Mouse (Mus musculus) forebrain, postnatal 0 days (tissue): Measurements from ENCODE around the gene Tial1. TPM values are rescaled to one million over a fixed set of nuclear protein-coding genes. Genes with fewer than 3 reads are reported as not detected.

Experiments
- ATAC-seq: fragments of 200-750 bp; cut with Nextera tagmentation; 2 replicates; pipeline ENCODE4 v1.8.0; 2017; ENCODE audit warnings: mild to moderate bottlenecking, moderate library complexity
- DNase-seq: peaks from one replicate; pipeline ENCODE4 v3.0.0-alpha.2; 2015
- H3K27ac ChIP-seq: fragments of 300-500 bp; sonication (generic); 2 replicates; pipeline ENCODE4 v1.5.1; 2014; ENCODE audit warnings: low read depth, mild to moderate bottlenecking, antibody characterized with exemption, low read length, moderate library complexity, mixed read lengths
- H3K27me3 ChIP-seq: fragments of 300-500 bp; sonication (generic); 2 replicates; pipeline ENCODE4 v1.6.1; 2014; ENCODE audit warnings: mild to moderate bottlenecking, low read length, mixed read lengths; ENCODE audit not compliant: insufficient read depth
- H3K36me3 ChIP-seq: fragments of 300-500 bp; sonication (generic); 2 replicates; pipeline ENCODE4 v1.6.1; 2014; ENCODE audit warnings: mild to moderate bottlenecking, moderate library complexity; ENCODE audit not compliant: insufficient read depth
- H3K4me1 ChIP-seq: fragments of 300-500 bp; sonication (generic); 2 replicates; pipeline ENCODE4 v1.6.1; 2014; ENCODE audit warnings: antibody characterized with exemption; ENCODE audit not compliant: insufficient read depth
- H3K4me2 ChIP-seq: fragments of 300-500 bp; sonication (generic); 2 replicates; pipeline ENCODE4 v1.6.1; 2014; ENCODE audit warnings: low read depth, mild to moderate bottlenecking, moderate library complexity
- H3K4me3 ChIP-seq: fragments of 300-500 bp; sonication (generic); 2 replicates; pipeline ENCODE4 v1.5.1; 2014; ENCODE audit warnings: low read depth, low read length, mixed read lengths
- H3K9ac ChIP-seq: fragments of 300-500 bp; sonication (generic); 2 replicates; pipeline ENCODE4 v1.6.1; 2014; ENCODE audit warnings: mild to moderate bottlenecking
- H3K9me3 ChIP-seq: fragments of 300-500 bp; sonication (generic); 2 replicates; pipeline ENCODE4 v1.6.1; 2016; ENCODE audit warnings: low read length
- CTCF ChIP-seq: sonication (generic); IDR thresholded peaks from 2 replicates; pipeline ENCODE4 v1.5.1; 2016; ENCODE audit warnings: antibody characterized with exemption, control low read depth, low read depth
- WGBS: fragments of 180-500 bp; shearing (Covaris S2); extraction: QIAGEN DNeasy Blood & Tissue Kit; methylation state at CpG from one replicate; pipeline ENCODE4 v1.1.7; 2014; 5-methylcytosine and 5-hydroxymethylcytosine counted together
- polyA plus RNA-seq: library from polyadenylated mRNA; unstranded; fragments of >200 nt; fragmentation: Nextera tagmentation; extraction: Ambion mirVana; gene quantifications from 2 replicates; pipeline ENCODE4 v1.2.1, GENCODE M21; 2015
- total RNA-seq: library from RNA; depleted of rRNA; stranded (reverse); fragments of >200 nt; gene quantifications from 2 replicates; pipeline ENCODE4 v1.2.3, GENCODE M21; 2014

The Tial1 gene
- total and polyA plus RNA-seq, 2 experiments from 2014 or later: 22.5 to 76.7 TPM

DNA sequence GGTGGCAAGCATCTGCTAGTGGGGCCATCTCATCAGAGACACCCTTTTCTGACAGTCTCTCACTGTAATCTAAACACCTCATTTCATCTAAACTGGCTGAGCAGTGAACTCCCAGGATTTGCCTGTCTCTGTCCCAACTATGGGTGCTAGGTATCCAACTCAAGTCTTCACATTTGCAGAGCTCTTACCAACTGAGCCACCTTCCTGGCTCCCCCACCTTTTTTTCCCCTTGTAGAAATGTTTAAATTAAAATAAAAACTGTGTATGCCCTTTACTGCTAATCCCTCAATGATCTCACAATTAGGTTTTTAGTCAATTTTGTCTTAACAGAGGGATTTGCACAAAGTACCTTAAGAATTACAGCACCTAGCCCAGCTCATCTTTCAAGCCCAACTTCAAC lies 23.4 kb downstream of the Tial1 start:
- H3K27me3 ChIP-seq: no peaks in the 10 kb centered on the region

DNA sequence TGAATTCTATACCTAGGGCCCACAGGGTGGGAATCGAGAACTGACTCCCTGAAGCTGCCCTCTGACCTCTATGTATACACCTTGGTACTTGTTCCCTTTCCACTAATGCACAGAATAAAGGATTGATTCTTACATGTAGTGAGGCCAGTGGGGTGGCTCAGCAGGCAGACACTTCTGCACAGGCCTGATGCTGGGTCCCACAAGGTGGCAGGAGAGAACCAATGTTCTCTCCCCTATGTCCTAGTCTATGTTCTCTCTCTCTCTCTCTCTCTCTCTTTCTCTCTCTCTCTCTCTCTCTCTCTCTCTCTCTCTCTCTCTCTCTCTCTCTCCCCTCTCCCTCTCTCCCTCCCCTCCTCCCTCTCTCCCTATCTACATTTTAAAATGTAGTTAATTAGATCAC lies 28.3 kb downstream of the Tial1 start:
- Histone ChIP-seq H3K4me1 (no peaks in the 10 kb centered on the region), H3K4me3 (no peak overlapping the region), H3K4me2 (no peak overlapping the region), H3K9ac (no peak overlapping the region), H3K27me3 (no peaks in the 10 kb centered on the region), H3K36me3 (no peaks in the 10 kb centered on the region), H3K9me3 (no peaks in the 10 kb centered on the region), H3K27ac (0 out of 2 replicates have a peak overlapping the region, but pooled peaks have one; percentile 45)
- DNase-seq: peak; percentile 36
- peak; percentile 71 for TF ChIP-seq CTCF
- peak; percentile 77 for ATAC-seq
- WGBS: 78% methylated on average over 1 of the region's 1 CpGs

More for the DNA sequence above, 23.4 kb downstream of the Tial1 start:
- Histone ChIP-seq H3K27ac (no peak overlapping the region), H3K4me1 (no peaks in the 10 kb centered on the region), H3K36me3 (peaks cover 13% of the 10 kb centered on the region), H3K4me2 (no peak overlapping the region), H3K9ac (no peak overlapping the region), H3K9me3 (no peaks in the 10 kb centered on the region), H3K4me3 (no peak overlapping the region)
- DNase-seq (no peak), ATAC-seq (no peak)
- no peak for TF ChIP-seq CTCF

DNA sequence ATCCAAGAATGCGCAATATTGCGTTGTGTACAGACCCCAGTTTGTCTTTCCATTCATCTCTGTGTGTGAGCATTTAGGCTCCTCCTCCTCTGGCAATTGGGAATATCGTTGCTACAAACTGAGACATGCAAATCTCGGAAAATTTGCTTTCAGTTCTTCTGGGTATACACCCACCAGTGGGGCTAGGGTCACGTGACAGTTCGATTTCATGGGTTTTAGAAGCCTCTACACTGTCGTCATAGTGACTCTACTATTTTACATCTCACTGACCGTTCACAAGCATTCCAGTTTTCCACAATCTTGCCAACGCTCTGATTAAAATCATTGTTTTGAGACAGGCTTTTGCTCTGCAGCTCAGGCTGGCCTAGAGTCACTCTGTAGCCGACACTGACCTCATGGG lies 28.9 kb downstream of the Tial1 start:
- H3K27ac ChIP-seq: 0 out of 2 replicates have a peak overlapping the region, but pooled peaks have one; percentile 45
- TF ChIP-seq CTCF: no peak
- no peak overlapping the region for H3K4me3 ChIP-seq
- no peak for DNase-seq
- no peak overlapping the region for H3K9ac ChIP-seq
- 56% methylated on average over 10 of the region's 10 CpGs for WGBS
- peak; percentile 27; the same call in 1 of the 2 replicates for ATAC-seq
- H3K27me3 ChIP-seq: no peaks in the 10 kb centered on the region
- no peaks in the 10 kb centered on the region for H3K36me3 ChIP-seq
- H3K9me3 ChIP-seq: no peaks in the 10 kb centered on the region
- no peaks in the 10 kb centered on the region for H3K4me1 ChIP-seq
- H3K4me2 ChIP-seq: no peak overlapping the region

DNA sequence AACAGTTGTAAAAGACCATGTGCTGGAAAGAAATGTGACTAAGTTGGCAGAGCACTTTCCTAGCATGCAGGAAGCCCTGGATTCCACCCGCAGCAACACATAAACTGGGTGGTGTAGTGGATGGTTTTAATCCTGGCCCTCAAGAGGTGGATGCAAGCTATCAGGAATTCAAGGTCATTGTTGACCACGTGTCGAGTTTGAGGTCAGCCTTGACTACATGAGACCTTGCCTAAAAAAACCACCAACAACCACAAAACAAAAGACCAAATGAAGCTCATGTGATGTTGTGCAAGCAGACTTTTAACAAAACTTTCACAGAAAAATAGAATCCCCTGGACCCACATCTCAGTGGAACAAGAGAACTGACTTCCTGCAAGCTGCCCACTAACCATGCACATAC lies 39.0 kb downstream of the Tial1 start:
- ATAC-seq (no peak), DNase-seq (no peak)
- Histone ChIP-seq H3K27me3 (peaks cover 22% of the 10 kb centered on the region), H3K9ac (no peak overlapping the region), H3K27ac (no peak overlapping the region), H3K4me3 (no peak overlapping the region), H3K36me3 (no peaks in the 10 kb centered on the region), H3K4me1 (0 out of 2 replicates have a peak, but pooled peaks cover 3% of the 10 kb centered on the region), H3K4me2 (no peak overlapping the region), H3K9me3 (no peaks in the 10 kb centered on the region)
- WGBS: 75% methylated on average over 3 of the region's 3 CpGs
- TF ChIP-seq CTCF: no peak

DNA sequence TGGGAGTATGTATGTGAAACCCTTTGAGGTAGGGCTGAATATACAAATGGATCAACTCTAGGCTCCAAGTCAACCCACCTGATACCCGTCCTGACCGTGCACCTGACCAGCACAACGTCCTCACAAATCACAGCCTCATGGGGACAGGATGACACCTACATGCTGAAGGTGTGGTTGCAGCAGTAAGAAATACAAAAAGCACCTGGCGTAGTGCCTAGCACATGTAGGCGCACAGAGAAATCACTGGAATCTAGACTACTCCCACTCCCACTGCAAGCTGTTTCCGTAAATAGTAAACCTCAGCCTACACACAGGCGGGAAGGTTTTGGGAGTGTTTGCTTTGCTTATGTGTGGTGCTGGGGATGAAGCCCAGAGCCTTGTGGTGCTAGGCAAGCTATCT lies 39.8 kb downstream of the Tial1 start:
- Histone ChIP-seq H3K4me1 (0 out of 2 replicates have a peak, but pooled peaks cover 3% of the 10 kb centered on the region), H3K9me3 (no peaks in the 10 kb centered on the region), H3K36me3 (no peaks in the 10 kb centered on the region), H3K27ac (no peak overlapping the region), H3K27me3 (peaks cover 29% of the 10 kb centered on the region), H3K9ac (no peak overlapping the region), H3K4me3 (no peak overlapping the region), H3K4me2 (no peak overlapping the region)
- ATAC-seq: no peak
- TF ChIP-seq CTCF: no peak
- WGBS: 89% methylated on average over 7 of the region's 7 CpGs
- DNase-seq: no peak

DNA sequence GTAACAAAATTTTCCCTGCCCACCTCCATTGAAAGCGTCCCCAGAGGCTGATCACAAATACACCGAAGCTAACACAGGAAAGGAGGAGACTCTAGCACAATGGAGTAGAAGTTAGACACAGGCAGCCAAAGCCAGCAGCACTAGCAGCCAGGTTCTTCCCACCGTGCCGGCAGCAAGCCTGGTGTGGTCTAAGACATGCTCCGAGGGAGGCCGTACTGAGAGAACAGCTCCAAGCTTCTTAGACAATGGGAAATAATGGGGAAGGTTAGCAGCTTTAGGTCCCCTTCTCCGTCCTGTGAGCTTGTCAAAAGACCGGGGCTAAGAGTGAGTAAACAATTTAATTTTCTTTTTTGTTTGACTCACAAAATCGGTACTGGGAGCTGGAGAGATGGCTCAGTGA lies 41.8 kb downstream of the Tial1 start:
- peaks cover 40% of the 10 kb centered on the region for H3K27me3 ChIP-seq
- ATAC-seq (no peak), DNase-seq (no peak)
- 0 out of 2 replicates have a peak, but pooled peaks cover 3% of the 10 kb centered on the region for H3K4me1 ChIP-seq
- H3K4me3 ChIP-seq: no peak overlapping the region
- no peak overlapping the region for H3K4me2 ChIP-seq
- H3K9ac ChIP-seq: no peak overlapping the region
- no peak overlapping the region for H3K27ac ChIP-seq
- H3K36me3 ChIP-seq: no peaks in the 10 kb centered on the region
- 4% methylated on average over 9 of the region's 9 CpGs for WGBS
- no peaks in the 10 kb centered on the region for H3K9me3 ChIP-seq
- TF ChIP-seq CTCF: no peak

DNA sequence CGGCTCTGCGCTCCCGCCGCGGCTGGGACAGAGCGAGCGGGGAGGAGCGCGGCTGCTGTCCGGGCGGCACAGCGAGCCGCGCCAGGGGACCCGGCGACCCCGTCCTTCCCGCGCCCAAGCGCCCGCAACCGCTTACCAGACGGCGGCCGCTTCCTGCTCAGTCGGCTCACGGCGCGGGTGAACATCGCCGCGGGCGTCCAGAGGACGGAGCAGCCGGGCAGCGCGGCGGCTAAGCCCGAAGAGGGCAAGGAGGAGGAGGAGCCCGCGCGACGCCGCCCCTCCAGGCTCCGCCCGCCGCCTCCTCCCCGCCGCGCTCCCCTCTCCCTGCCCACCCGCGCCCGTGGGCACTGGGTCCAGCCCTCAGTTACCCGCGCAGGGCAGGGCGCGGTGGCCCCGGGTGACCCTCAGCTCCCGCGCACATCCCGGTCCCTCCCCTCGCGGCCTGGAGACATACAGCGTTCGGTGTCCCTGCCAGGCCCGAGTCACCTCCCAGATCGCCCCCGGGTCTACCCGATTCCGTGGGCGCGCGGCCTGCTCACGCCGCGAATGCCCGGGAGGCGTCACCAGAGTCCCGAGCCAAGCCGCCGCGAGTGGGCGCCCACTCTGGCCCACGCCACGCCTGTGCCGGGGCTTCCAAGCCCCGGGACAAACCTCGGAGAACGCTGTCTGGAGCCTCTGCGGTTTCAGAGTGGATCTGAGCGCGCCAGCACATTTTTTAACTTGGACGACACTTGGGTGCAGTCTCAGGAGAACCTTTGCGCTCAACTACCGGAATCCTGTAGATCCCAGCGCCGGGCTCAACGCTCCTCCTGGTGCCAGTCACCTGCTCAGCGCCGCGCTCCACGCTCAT lies 43.4 kb downstream of the Tial1 start, which contains the start of gene Rgs10:
Gene Rgs10 (minus strand): TSS at position 829 of the 850 bp plus-strand sequence.
- no peaks in the 10 kb centered on the region for H3K36me3 ChIP-seq
- ATAC-seq (peak; percentile 73), DNase-seq (peak; percentile 57)
- no peak for TF ChIP-seq CTCF
- 3% methylated on average over 75 of the region's 102 CpGs for WGBS
- 0 out of 2 replicates have a peak, but pooled peaks cover 3% of the 10 kb centered on the region for H3K4me1 ChIP-seq
- H3K9ac ChIP-seq: peak within 1 kb of the TSS; percentile 56
- H3K4me2 ChIP-seq: peak within 1 kb of the TSS; percentile 94
- peaks cover 40% of the 10 kb centered on the region for H3K27me3 ChIP-seq
- no peak within 1 kb of the TSS for H3K27ac ChIP-seq
- H3K4me3 ChIP-seq: peak within 1 kb of the TSS; percentile 70
- no peaks in the 10 kb centered on the region for H3K9me3 ChIP-seq
